Mouse (Mus musculus) spleen, adult 2 months (tissue): ENCODE results near the gene Arhgap40. TPM values are rescaled to one million over a fixed set of nuclear protein-coding genes. Genes with fewer than 3 reads are reported as not detected.

Experiments
- DNase-seq, 2 experiments: peaks; one replicate each; pipeline versions ENCODE4 v3.0.0 to v3.0.0-alpha.2; 2012 to 2021; ENCODE audit warnings: low spot score in 2 of 2, low read depth in 1 of 2
- H3K27ac ChIP-seq: fragments of 200-500 bp; 2 replicates; pipeline ENCODE4 v1.5.1; 2012; ENCODE audit warnings: low read length, inconsistent platforms; ENCODE audit not compliant: insufficient read depth
- H3K27me3 ChIP-seq: fragments of 200-500 bp; 2 replicates; pipeline ENCODE4 v1.6.1; 2012; ENCODE audit warnings: mild to moderate bottlenecking, moderate library complexity, low read length, inconsistent platforms; ENCODE audit not compliant: control insufficient read depth, insufficient read depth
- H3K36me3 ChIP-seq: fragments of 200-500 bp; 2 replicates; pipeline ENCODE4 v1.6.1; 2012; ENCODE audit warnings: mild to moderate bottlenecking, low read length, inconsistent platforms; ENCODE audit not compliant: control insufficient read depth, insufficient read depth
- H3K4me1 ChIP-seq: fragments of 200-500 bp; 2 replicates; pipeline ENCODE4 v1.6.1; 2011; ENCODE audit warnings: inconsistent platforms; ENCODE audit not compliant: control insufficient read depth, insufficient read depth, insufficient read length
- H3K4me3 ChIP-seq: fragments of 200-500 bp; 2 replicates; pipeline ENCODE4 v1.5.1; 2011; ENCODE audit warnings: mild to moderate bottlenecking, inconsistent platforms; ENCODE audit not compliant: insufficient read depth, insufficient read length; ENCODE audit errors: extremely low read depth
- CTCF ChIP-seq: fragments of 200-500 bp; IDR thresholded peaks from 2 replicates; pipeline ENCODE4 v1.5.1; 2011; ENCODE audit warnings: mild to moderate bottlenecking, inconsistent platforms; ENCODE audit not compliant: insufficient read depth, insufficient read length, insufficient replicate concordance; ENCODE audit errors: extremely low read depth
- POLR2A ChIP-seq: fragments of 200-500 bp; IDR thresholded peaks from 2 replicates; pipeline ENCODE4 v1.6.1; 2011; ENCODE audit warnings: low read depth, low read length, inconsistent platforms
- WGBS: fragments of 180-500 bp; shearing (Covaris S2); methylation state at CpG from one replicate; pipeline ENCODE4 v1.1.7; 2018; 5-methylcytosine and 5-hydroxymethylcytosine counted together
- polyA plus RNA-seq: library from polyadenylated mRNA; depleted of rRNA; stranded (reverse); fragments of >200 nt; gene quantifications from 2 replicates; pipeline ENCODE4 v1.2.3, GENCODE M21; 2012

The Arhgap40 gene
- polyA plus RNA-seq, 1 experiment = not detected

DNA sequence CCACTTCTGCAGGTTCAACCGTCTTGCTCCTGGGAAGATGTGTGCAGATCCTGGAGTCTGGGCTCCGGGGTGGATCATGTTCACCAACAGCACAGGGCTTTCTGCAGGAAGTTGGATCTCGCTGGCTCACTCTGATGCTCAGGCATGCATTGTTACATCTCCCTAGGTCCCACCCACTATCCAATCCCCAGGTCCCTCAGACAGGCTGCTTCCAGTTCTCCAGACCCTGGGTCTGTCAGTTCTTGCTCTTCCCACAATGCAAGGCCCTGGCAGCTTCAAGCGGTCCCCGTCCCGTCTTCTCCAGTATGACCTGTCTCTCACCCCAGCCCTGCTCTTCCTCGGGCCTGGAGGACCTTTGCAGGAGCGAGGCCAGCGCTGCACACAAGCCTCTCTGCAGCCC is 48.2 kb downstream of the Arhgap40 start:
- Histone ChIP-seq H3K4me1 (no peaks in the 10 kb centered on the region), H3K4me3 (no peak overlapping the region), H3K27me3 (no peaks in the 10 kb centered on the region), H3K27ac (no peak overlapping the region), H3K36me3 (no peaks in the 10 kb centered on the region)
- TF ChIP-seq POLR2A (no peak), CTCF (no peak)
- 34% methylated on average over 9 of the region's 9 CpGs for WGBS
- no peak for DNase-seq

DNA sequence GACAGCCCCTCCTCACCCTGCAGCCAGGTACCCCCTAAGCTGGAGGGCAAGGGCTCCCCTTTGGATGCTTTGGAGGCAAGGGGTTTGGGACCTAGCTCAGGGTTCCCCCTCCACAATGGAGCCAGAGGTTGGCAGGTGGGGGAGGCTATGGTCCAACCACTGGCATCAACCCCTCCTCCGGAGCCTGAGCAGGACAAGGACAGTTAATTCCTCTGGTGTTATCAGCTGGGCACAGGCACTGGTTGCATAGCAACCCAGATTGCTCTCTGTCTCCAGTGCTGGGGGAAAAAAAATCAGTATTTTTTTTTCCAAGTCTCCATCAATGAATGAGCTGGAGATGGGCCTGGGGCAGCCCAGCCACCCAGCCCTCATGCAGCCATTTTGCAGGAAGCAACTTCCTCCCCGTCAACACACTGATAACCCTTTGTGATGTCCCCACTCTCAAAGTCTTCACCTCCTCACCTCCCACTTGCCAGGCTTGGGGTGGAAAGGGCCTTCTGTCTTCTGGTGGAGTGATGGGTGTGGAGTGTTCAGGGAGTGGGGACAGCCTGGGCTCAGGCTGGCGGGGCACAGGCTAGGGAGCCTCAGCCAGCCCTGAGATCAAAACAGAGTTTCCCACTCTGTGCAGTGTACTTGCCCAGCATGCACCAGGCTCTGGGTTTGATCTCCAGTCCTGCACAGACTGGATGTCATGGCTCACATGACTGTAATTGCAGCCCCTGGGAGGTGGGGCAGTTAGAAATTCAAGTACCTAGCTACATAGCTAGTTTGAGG is 49.0 kb downstream of the Arhgap40 start:
- DNase-seq = no peak
- Histone ChIP-seq H3K4me1 (no peaks in the 10 kb centered on the region), H3K36me3 (no peaks in the 10 kb centered on the region), H3K4me3 (no peak overlapping the region), H3K27me3 (no peaks in the 10 kb centered on the region), H3K27ac (no peak overlapping the region)
- no peak for TF ChIP-seq POLR2A
- no peak for TF ChIP-seq CTCF
- 49% methylated on average over 3 of the region's 3 CpGs for WGBS

DNA sequence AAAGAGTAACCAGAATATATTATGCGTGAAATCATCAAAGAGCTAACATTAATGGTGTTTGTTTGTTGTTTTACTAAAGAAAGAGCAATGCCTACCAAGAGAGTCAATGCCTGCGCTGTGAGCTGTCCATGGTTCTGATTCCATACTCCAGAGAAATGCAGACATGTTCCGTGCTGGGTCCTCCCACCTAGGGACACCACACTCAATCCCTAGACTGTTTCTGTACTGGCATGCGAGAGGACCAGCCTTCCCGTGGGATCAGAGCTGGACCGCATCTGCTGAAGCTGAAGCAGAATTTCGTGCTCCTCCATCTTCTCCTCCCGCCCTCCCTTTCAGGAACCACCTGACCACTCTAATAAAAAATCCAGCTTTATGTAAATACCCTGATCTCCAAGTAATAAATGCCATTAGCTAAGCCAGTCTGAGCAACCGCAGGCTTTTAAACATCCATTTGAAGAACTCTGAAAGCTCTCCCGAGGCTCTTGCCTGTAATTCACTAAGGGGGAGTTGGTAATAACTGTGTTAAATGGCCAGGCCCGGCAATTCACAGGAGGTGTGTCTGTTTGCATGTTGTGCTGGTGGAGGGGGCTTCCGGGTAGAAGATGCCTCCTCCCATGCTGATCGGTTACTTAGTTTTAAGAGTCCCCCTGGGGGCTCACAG is 58.0 kb downstream of the Arhgap40 start:
- Histone ChIP-seq H3K4me1 (no peaks in the 10 kb centered on the region), H3K4me3 (no peak overlapping the region), H3K27me3 (no peaks in the 10 kb centered on the region), H3K27ac (no peak overlapping the region), H3K36me3 (no peaks in the 10 kb centered on the region)
- TF ChIP-seq CTCF = no peak
- 33% methylated on average over 13 of the region's 13 CpGs for WGBS
- no peak for DNase-seq

DNA sequence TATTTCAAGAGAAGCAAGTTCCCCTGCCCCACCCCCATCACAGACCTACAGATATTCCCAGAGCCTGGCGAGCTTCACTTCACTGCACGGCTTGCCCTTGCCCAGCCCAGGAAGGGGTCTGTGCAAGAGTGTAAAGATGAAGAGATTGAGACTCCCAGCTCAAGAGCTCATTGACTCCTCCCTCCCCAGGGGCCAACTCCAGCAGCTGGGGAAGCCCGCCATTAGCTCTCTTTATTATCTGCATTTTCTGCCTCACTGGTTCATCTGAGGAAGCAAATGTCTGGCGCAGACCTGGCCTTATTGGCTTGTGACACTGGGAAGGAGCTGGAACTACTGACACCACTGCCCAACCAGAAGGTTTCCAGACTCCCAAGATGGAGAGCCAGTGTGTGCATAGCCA is 67.4 kb downstream of the Arhgap40 start:
- DNase-seq = no peak
- TF ChIP-seq CTCF (no peak), POLR2A (no peak)
- Histone ChIP-seq H3K27ac (no peak overlapping the region), H3K4me1 (no peaks in the 10 kb centered on the region), H3K4me3 (no peak overlapping the region), H3K27me3 (no peaks in the 10 kb centered on the region), H3K36me3 (no peaks in the 10 kb centered on the region)
- 80% methylated on average over 4 of the region's 4 CpGs for WGBS

DNA sequence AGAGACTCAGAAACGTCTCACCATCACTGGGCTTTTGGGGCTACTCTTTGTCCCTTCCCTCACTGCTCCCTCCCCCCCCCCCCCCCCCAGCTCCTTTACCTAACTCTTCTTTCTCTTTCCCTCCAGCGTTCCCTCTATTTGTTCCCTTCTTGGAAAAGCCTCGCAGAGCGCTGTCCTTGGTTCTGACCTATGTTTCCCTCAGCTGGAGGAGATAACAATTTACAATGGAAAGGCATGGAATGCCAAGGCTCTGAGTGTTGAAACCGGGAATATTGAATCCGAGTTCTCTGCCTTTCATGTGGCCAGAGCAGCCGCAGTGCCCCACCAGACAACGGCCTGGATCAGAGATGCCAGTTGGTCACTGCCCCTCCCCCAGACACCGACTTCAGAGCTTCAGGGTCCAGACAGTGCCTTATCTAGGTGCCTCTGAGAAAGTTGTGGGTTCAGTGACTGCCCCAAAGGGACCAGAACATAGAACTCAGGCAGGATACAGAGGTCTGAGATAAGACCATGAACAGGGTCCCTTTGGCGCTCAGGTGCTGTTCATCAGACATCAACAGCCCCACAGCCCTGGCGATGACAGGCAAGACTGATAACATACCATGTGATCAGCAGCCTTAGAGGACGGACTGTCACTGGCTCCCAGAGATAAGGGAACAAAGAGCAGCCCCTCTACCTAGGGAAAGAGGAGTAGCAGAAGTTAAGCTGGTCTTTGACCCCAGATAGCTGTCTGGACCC is 72.2 kb downstream of the Arhgap40 start:
- Histone ChIP-seq H3K27me3 (no peaks in the 10 kb centered on the region), H3K36me3 (no peaks in the 10 kb centered on the region), H3K4me3 (no peak overlapping the region), H3K4me1 (no peaks in the 10 kb centered on the region), H3K27ac (no peak overlapping the region)
- no peak for TF ChIP-seq POLR2A
- TF ChIP-seq CTCF = no peak
- 16% methylated on average over 12 of the region's 12 CpGs for WGBS
- DNase-seq = no peak

DNA sequence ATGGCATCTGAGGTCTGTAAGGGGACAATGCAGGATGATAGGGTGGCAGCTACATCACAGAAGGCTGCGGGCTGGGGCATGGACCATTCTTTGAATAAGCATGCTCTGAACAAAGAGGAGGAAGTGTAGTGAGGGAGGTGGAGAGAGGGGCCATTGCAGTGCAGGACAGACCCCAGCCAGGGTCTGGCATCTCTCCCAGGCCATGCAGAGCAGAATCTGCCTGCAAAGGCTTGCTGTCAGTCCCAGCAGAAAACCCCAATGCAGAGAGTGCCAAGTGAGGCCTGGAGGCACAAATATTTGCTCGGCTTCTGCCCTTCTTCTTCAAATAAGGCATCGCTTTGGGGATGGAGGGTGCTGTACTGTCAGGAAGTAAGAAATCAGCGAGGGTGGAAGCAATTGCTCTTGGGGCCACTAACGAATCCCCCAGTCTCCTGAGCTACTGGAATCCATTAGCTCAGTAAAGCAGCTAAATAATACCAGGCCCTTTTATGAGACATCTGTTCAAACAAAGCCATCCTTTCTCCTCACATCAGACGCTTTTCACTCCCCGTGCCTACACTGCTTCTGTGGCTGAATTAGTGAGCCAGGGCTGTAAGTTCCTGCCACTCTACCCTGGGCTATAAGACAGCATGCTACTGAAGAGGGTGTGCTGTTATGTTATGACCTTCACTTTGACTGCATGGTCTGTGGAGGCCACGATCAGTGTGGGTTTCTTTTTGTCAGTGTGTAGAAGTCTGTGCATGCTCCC is 76.1 kb downstream of the Arhgap40 start:
- TF ChIP-seq POLR2A (no peak), CTCF (no peak)
- Histone ChIP-seq H3K27ac (no peak overlapping the region), H3K4me3 (no peak overlapping the region), H3K36me3 (no peaks in the 10 kb centered on the region), H3K27me3 (no peaks in the 10 kb centered on the region), H3K4me1 (no peaks in the 10 kb centered on the region)
- 60% methylated on average over 8 of the region's 8 CpGs for WGBS
- DNase-seq = no peak

DNA sequence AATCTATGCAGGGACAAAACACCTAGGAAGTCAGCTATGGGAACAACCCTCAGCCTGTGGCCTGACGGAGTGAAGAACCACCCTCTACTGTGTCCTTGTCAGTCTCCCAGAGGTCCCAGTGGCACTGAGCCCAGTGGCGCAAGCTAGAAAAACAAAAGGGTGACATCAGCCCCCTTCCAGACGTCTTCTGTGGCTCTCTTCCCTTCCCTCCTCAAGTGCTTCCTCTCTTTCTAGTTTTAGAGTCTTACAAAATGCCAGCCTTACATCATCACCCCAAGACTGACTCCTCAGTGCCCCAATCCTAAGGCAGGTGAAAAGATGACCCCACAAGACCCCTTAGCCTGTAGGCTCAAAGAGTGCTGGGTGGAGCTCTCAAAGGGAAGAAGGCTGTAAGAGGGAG is 77.9 kb downstream of the Arhgap40 start:
- no peaks in the 10 kb centered on the region for H3K36me3 ChIP-seq
- H3K27ac ChIP-seq = no peak overlapping the region
- no peak for TF ChIP-seq CTCF
- no peak for TF ChIP-seq POLR2A
- 0 out of 2 replicates have a peak, but pooled peaks cover 1% of the 10 kb centered on the region for H3K27me3 ChIP-seq
- H3K4me3 ChIP-seq = no peak overlapping the region
- H3K4me1 ChIP-seq = no peaks in the 10 kb centered on the region
- 46% methylated on average over 3 of the region's 3 CpGs for WGBS
- no peak for DNase-seq
